Mouse (Mus musculus) forebrain, embryonic 16.5 days (tissue): ENCODE measurements around the gene Olfr2. TPM values are rescaled to one million over a fixed set of nuclear protein-coding genes. Genes with fewer than 3 reads are reported as not detected.
"Not testable (repeated sequence)": the region's sequence is repeated elsewhere in the genome, so short reads cannot be mapped to it uniquely, and the experiment has no call there.

ENCODE experiments used
- ATAC-seq: fragments of 200-750 bp; cut with Nextera tagmentation; 2 replicates; pipeline ENCODE4 v1.8.0; 2017; ENCODE audit warnings: mild to moderate bottlenecking, moderate library complexity
- H3K27ac ChIP-seq: fragments of 300-500 bp; sonication (generic); 2 replicates; pipeline ENCODE4 v1.5.1; 2014; ENCODE audit warnings: low read length, control low read depth
- H3K27me3 ChIP-seq: fragments of 300-500 bp; sonication (generic); replicated peaks from 2 replicates; pipeline ENCODE4 v1.6.1; 2014; ENCODE audit warnings: low read length; ENCODE audit not compliant: control insufficient read depth, insufficient read depth
- H3K36me3 ChIP-seq: fragments of 300-500 bp; sonication (generic); 2 replicates; pipeline ENCODE4 v1.6.1; 2014; ENCODE audit not compliant: control insufficient read depth, insufficient read depth
- H3K4me1 ChIP-seq: fragments of 300-500 bp; sonication (generic); replicated peaks from 2 replicates; pipeline ENCODE4 v1.6.1; 2014; ENCODE audit warnings: low read length; ENCODE audit not compliant: control insufficient read depth, insufficient read depth
- H3K4me2 ChIP-seq: fragments of 300-500 bp; sonication (generic); 2 replicates; pipeline ENCODE4 v1.6.1; 2014; ENCODE audit warnings: mild to moderate bottlenecking, low read length, control low read depth
- H3K4me3 ChIP-seq: fragments of 300-500 bp; sonication (generic); replicated peaks from 2 replicates; pipeline ENCODE4 v1.5.1; 2014; ENCODE audit warnings: mild to moderate bottlenecking, low read length, control low read depth
- H3K9ac ChIP-seq: fragments of 300-500 bp; sonication (generic); replicated peaks from 2 replicates; pipeline ENCODE4 v1.6.1; 2014; ENCODE audit warnings: low read depth, low read length, control low read depth
- H3K9me3 ChIP-seq: fragments of 300-500 bp; sonication (generic); 2 replicates; pipeline ENCODE4 v1.6.1; 2016; ENCODE audit warnings: low read length; ENCODE audit not compliant: control insufficient read depth
- WGBS: fragments of 180-500 bp; shearing (Covaris S2); extraction: QIAGEN DNeasy Blood & Tissue Kit; methylation state at CpG from one replicate; pipeline ENCODE4 v1.1.7; 2014; 5-methylcytosine and 5-hydroxymethylcytosine counted together
- polyA plus RNA-seq: library from polyadenylated mRNA; unstranded; fragments of >200 nt; fragmentation: Nextera tagmentation; extraction: Ambion mirVana; gene quantifications from 2 replicates; pipeline ENCODE4 v1.2.1, GENCODE M21; 2015

Gene Olfr2
- polyA plus RNA-seq, 1 experiment from 2014 or later = not detected

- H3K4me2 ChIP-seq = no peak within 1 kb of the TSS
- no peak for ATAC-seq
- WGBS = 68% methylated on average over 1 of the region's 1 CpGs
- H3K9me3 ChIP-seq = no peaks in the 10 kb centered on the region
- no peak within 1 kb of the TSS for H3K4me3 ChIP-seq
- H3K9ac ChIP-seq = no peak within 1 kb of the TSS
- no peak within 1 kb of the TSS for H3K27ac ChIP-seq
- no peaks in the 10 kb centered on the region for H3K27me3 ChIP-seq
- H3K36me3 ChIP-seq = no peaks in the 10 kb centered on the region
- no peaks in the 10 kb centered on the region for H3K4me1 ChIP-seq
Measured at GRCm38 (mm10) chr7:106975353-106975752, 30.5 kb downstream of the Olfr2 start, which contains the start of gene Olfr711. Gene Olfr711, minus strand, starts transcription at chr7:106975453.

- not testable (repeated sequence) for H3K4me2 ChIP-seq, H3K9ac ChIP-seq, H3K27me3 ChIP-seq, H3K36me3 ChIP-seq, H3K9me3 ChIP-seq, H3K4me1 ChIP-seq, H3K4me3 ChIP-seq, ATAC-seq, H3K27ac ChIP-seq
Measured at GRCm38 (mm10) chr7:106967503-106967902, 38.4 kb downstream of the Olfr2 start.

GRCm38 (mm10) chr7:106963837-106964236 lies 42.0 kb downstream of the Olfr2 start, which contains the start of gene Olfr6:
Gene Olfr6, minus strand, starts transcription at chr7:106963937.
- ATAC-seq = no peak
- no peaks in the 10 kb centered on the region for H3K27me3 ChIP-seq
- H3K4me2 ChIP-seq = no peak within 1 kb of the TSS
- H3K4me3 ChIP-seq = no peak within 1 kb of the TSS
- no peaks in the 10 kb centered on the region for H3K9me3 ChIP-seq
- H3K36me3 ChIP-seq = no peaks in the 10 kb centered on the region
- no peaks in the 10 kb centered on the region for H3K4me1 ChIP-seq
- no peak within 1 kb of the TSS for H3K27ac ChIP-seq
- 89% methylated on average over 1 of the region's 1 CpGs for WGBS
- H3K9ac ChIP-seq = no peak within 1 kb of the TSS

- no peak within 1 kb of the TSS for H3K4me3 ChIP-seq
- H3K9me3 ChIP-seq = no peaks in the 10 kb centered on the region
- H3K9ac ChIP-seq = no peak within 1 kb of the TSS
- H3K4me1 ChIP-seq = no peaks in the 10 kb centered on the region
- no peak for ATAC-seq
- H3K4me2 ChIP-seq = no peak within 1 kb of the TSS
- no peaks in the 10 kb centered on the region for H3K27me3 ChIP-seq
- H3K27ac ChIP-seq = no peak within 1 kb of the TSS
- H3K36me3 ChIP-seq = no peaks in the 10 kb centered on the region
- WGBS = 83% methylated on average over 3 of the region's 3 CpGs
Measured at GRCm38 (mm10) chr7:106948212-106948611, 57.7 kb downstream of the Olfr2 start, which contains the start of gene Olfr710. Gene Olfr710, minus strand, starts transcription at chr7:106948312.

Other genes starting within 250 kb of the Olfr2 start
- not detected in 2 replicates for gene Olfr699, start 212.9 kb downstream of the Olfr2 start, polyA plus RNA-seq
- not detected in 2 replicates for gene Olfr700, start 197.2 kb downstream of the Olfr2 start, polyA plus RNA-seq
- not detected in 2 replicates for gene Olfr701, start 191.9 kb downstream of the Olfr2 start, polyA plus RNA-seq
- not detected in 2 replicates for gene Olfr702, start 172.2 kb downstream of the Olfr2 start, polyA plus RNA-seq
- not detected in 2 replicates for gene Olfr703, start 162.7 kb downstream of the Olfr2 start, polyA plus RNA-seq
- not detected in 2 replicates for gene Olfr704, start 142.9 kb downstream of the Olfr2 start, polyA plus RNA-seq
- gene Olfr705, start 129.2 kb downstream of the Olfr2 start, polyA plus RNA-seq = not detected in 2 replicates
- gene Olfr706, start 117.9 kb downstream of the Olfr2 start, polyA plus RNA-seq = not detected in 2 replicates
- not detected in 2 replicates for gene Olfr707, start 104.8 kb downstream of the Olfr2 start, polyA plus RNA-seq
- not detected in 2 replicates for gene Olfr1532-ps1, start 98.1 kb downstream of the Olfr2 start, polyA plus RNA-seq
- gene Olfr709-ps1, start 73.9 kb downstream of the Olfr2 start, polyA plus RNA-seq = not detected in 2 replicates
- not detected in 2 replicates for gene Olfr710, start 57.8 kb downstream of the Olfr2 start, polyA plus RNA-seq
- gene Olfr6, start 42.1 kb downstream of the Olfr2 start, polyA plus RNA-seq = not detected in 2 replicates
- not detected in 2 replicates for gene Olfr711, start 30.6 kb downstream of the Olfr2 start, polyA plus RNA-seq
- not detected in 2 replicates for gene Olfr713, start 25.1 kb upstream of the Olfr2 start, polyA plus RNA-seq
- gene Olfr714, start 64.9 kb upstream of the Olfr2 start, polyA plus RNA-seq = not detected in 2 replicates
- gene Olfr17, start 87.1 kb upstream of the Olfr2 start, polyA plus RNA-seq = not detected in 2 replicates
- not detected in 2 replicates for gene Olfr715b, start 104.3 kb upstream of the Olfr2 start, polyA plus RNA-seq
- not detected in 2 replicates for gene Olfr715, start 125.0 kb upstream of the Olfr2 start, polyA plus RNA-seq
- gene Olfr716, start 132.3 kb upstream of the Olfr2 start, polyA plus RNA-seq = not detected in 2 replicates
- not detected in 2 replicates for gene Nlrp14, start 160.9 kb upstream of the Olfr2 start, polyA plus RNA-seq
- gene Rbmxl2, start 203.4 kb upstream of the Olfr2 start, polyA plus RNA-seq = not detected in 2 replicates